Mouse (Mus musculus): ENCODE data around the gene Zfp977.
"Not testable (repeated sequence)": the region's sequence is repeated elsewhere in the genome, so short reads cannot be mapped to it uniquely, and the experiment has no call there.

Gene Zfp977

GRCm38 (mm10) chr7:42592413-42592812 is at the start of gene Zfp977:
Zfp977 (minus strand) TSS chr7:42592547.
- DNase-seq (ENCODE audit: low read depth, low spot score), result not testable (repeated sequence)

- not testable (repeated sequence) for DNase-seq (ENCODE audit: low read depth, low spot score)
Measured at GRCm38 (mm10) chr7:42631031-42631430, 38.7 kb upstream of the Zfp977 start.

GRCm38 (mm10) chr7:42595666-42596065 is 3.3 kb upstream of the Zfp977 start:
- DNase-seq (ENCODE audit: low read depth, low spot score), result not testable (repeated sequence)

- DNase-seq (ENCODE audit: low read depth, low spot score), result not testable (repeated sequence)
Measured at GRCm38 (mm10) chr7:42591311-42591710, 1.0 kb downstream of the Zfp977 start.

GRCm38 (mm10) chr7:42578488-42578887 is 13.9 kb downstream of the Zfp977 start, which contains the start of gene Gm21028:
Gm21028 (minus strand) TSS chr7:42578588.
- DNase-seq (ENCODE audit: low read depth, low spot score), result no peak

- no peak for DNase-seq (ENCODE audit: low read depth, low spot score)
Measured at GRCm38 (mm10) chr7:42551766-42552165, 40.6 kb downstream of the Zfp977 start.

All from retina, adult 2 months (tissue).